Mouse (Mus musculus): ENCODE measurements around the gene Ninj2. TPM values are rescaled to one million over a fixed set of nuclear protein-coding genes. Genes with fewer than 3 reads are reported as not detected.

Ninj2 gene
- polyA plus RNA-seq, 1 experiment = not detected

- no peak for TF ChIP-seq CTCF (IDR thresholded peaks at IDR 0.05; ENCODE audit: control insufficient read depth, insufficient read depth, insufficient read length)
- no peak for TF ChIP-seq MYOG (IDR thresholded peaks at IDR 0.05; ENCODE audit: control insufficient read depth, extremely low read depth, insufficient read length)
- no peak for TF ChIP-seq MYOD1 (IDR thresholded peaks at IDR 0.05; ENCODE audit: control insufficient read depth, insufficient read length, low read depth)
- TF ChIP-seq MAX (IDR thresholded peaks at IDR 0.05) = no peak
- no peak for TF ChIP-seq FOSL1 (IDR thresholded peaks at IDR 0.05; ENCODE audit: insufficient read depth, low read length, poor library complexity, severe bottlenecking)
- TF ChIP-seq CEBPB (IDR thresholded peaks at IDR 0.05; ENCODE audit: low read depth) = no peak
- TF ChIP-seq USF1 (IDR thresholded peaks at IDR 0.05; ENCODE audit: low read depth) = no peak
- no peak overlapping the region for H3K4me3 ChIP-seq (ENCODE audit: insufficient read depth, poor library complexity, severe bottlenecking)
- H3K79me2 ChIP-seq (ENCODE audit: control insufficient read depth, insufficient read depth) = no peaks in the 10 kb centered on the region
- H3K27me3 ChIP-seq (ENCODE audit: control insufficient read depth, insufficient read depth, insufficient read length) = no peaks in the 10 kb centered on the region
- H3K79me3 ChIP-seq (ENCODE audit: low read depth) = no peaks in the 10 kb centered on the region
- no peak overlapping the region for H3ac ChIP-seq (ENCODE audit: control insufficient read depth, insufficient read length, low read depth)
- no peaks in the 10 kb centered on the region for H3K36me3 ChIP-seq (ENCODE audit: control insufficient read depth, insufficient read depth)
Measured at GRCm38 (mm10) chr6:120174028-120174601, 81.0 kb downstream of the Ninj2 start.

- H3K36me3 ChIP-seq (ENCODE audit: control insufficient read depth, insufficient read depth) = no peaks in the 10 kb centered on the region
- H3K79me3 ChIP-seq (ENCODE audit: low read depth) = no peaks in the 10 kb centered on the region
- no peaks in the 10 kb centered on the region for H3K27me3 ChIP-seq (ENCODE audit: control insufficient read depth, insufficient read depth, insufficient read length)
- H3ac ChIP-seq (ENCODE audit: control insufficient read depth, insufficient read length, low read depth) = no peak overlapping the region
- H3K4me3 ChIP-seq (ENCODE audit: insufficient read depth, poor library complexity, severe bottlenecking) = no peak overlapping the region
- TF ChIP-seq MYOG (IDR thresholded peaks at IDR 0.05; ENCODE audit: control insufficient read depth, extremely low read depth, insufficient read length) (no peak), CTCF (IDR thresholded peaks at IDR 0.05; ENCODE audit: control insufficient read depth, insufficient read depth, insufficient read length) (no peak), USF1 (IDR thresholded peaks at IDR 0.05; ENCODE audit: low read depth) (no peak), CEBPB (IDR thresholded peaks at IDR 0.05; ENCODE audit: low read depth) (no peak), MYOD1 (IDR thresholded peaks at IDR 0.05; ENCODE audit: control insufficient read depth, insufficient read length, low read depth) (no peak), FOSL1 (IDR thresholded peaks at IDR 0.05; ENCODE audit: insufficient read depth, low read length, poor library complexity, severe bottlenecking) (no peak), MAX (IDR thresholded peaks at IDR 0.05) (no peak)
- H3K79me2 ChIP-seq (ENCODE audit: control insufficient read depth, insufficient read depth) = no peaks in the 10 kb centered on the region
Measured at GRCm38 (mm10) chr6:120174602-120175115, 81.5 kb downstream of the Ninj2 start.

GRCm38 (mm10) chr6:120175650-120176049 lies 82.5 kb downstream of the Ninj2 start:
- no peaks in the 10 kb centered on the region for H3K36me3 ChIP-seq (ENCODE audit: control insufficient read depth, insufficient read depth)
- H3ac ChIP-seq (ENCODE audit: control insufficient read depth, insufficient read length, low read depth) = no peak overlapping the region
- H3K4me3 ChIP-seq (ENCODE audit: insufficient read depth, poor library complexity, severe bottlenecking) = no peak overlapping the region
- H3K79me3 ChIP-seq (ENCODE audit: low read depth) = no peaks in the 10 kb centered on the region
- no peak for TF ChIP-seq USF1 (IDR thresholded peaks at IDR 0.05; ENCODE audit: low read depth)
- no peak for TF ChIP-seq MYOD1 (IDR thresholded peaks at IDR 0.05; ENCODE audit: control insufficient read depth, insufficient read length, low read depth)
- TF ChIP-seq MYOG (IDR thresholded peaks at IDR 0.05; ENCODE audit: control insufficient read depth, extremely low read depth, insufficient read length) = no peak
- no peak for TF ChIP-seq CEBPB (IDR thresholded peaks at IDR 0.05; ENCODE audit: low read depth)
- TF ChIP-seq CTCF (IDR thresholded peaks at IDR 0.05; ENCODE audit: control insufficient read depth, insufficient read depth, insufficient read length) = no peak
- TF ChIP-seq MAX (IDR thresholded peaks at IDR 0.05) = no peak
- TF ChIP-seq FOSL1 (IDR thresholded peaks at IDR 0.05; ENCODE audit: insufficient read depth, low read length, poor library complexity, severe bottlenecking) = no peak
- no peaks in the 10 kb centered on the region for H3K27me3 ChIP-seq (ENCODE audit: control insufficient read depth, insufficient read depth, insufficient read length)
- H3K79me2 ChIP-seq (ENCODE audit: control insufficient read depth, insufficient read depth) = no peaks in the 10 kb centered on the region

- H3K36me3 ChIP-seq (ENCODE audit: control insufficient read depth, insufficient read depth) = no peaks in the 10 kb centered on the region
Measured at GRCm38 (mm10) chr6:120179044-120179755, 86.0 kb downstream of the Ninj2 start.

GRCm38 (mm10) chr6:120179756-120180206 lies 86.6 kb downstream of the Ninj2 start:
- TF ChIP-seq FOSL1 (IDR thresholded peaks at IDR 0.05; ENCODE audit: insufficient read depth, low read length, poor library complexity, severe bottlenecking) (no peak), USF1 (IDR thresholded peaks at IDR 0.05; ENCODE audit: low read depth) (no peak)

More at GRCm38 (mm10) chr6:120179044-120179755, 86.0 kb downstream of the Ninj2 start:
- Histone ChIP-seq H3K4me3 (ENCODE audit: insufficient read depth, poor library complexity, severe bottlenecking) (no peak overlapping the region), H3K79me3 (ENCODE audit: low read depth) (no peaks in the 10 kb centered on the region), H3K27me3 (ENCODE audit: control insufficient read depth, insufficient read depth, insufficient read length) (no peaks in the 10 kb centered on the region), H3K79me2 (ENCODE audit: control insufficient read depth, insufficient read depth) (no peaks in the 10 kb centered on the region), H3ac (ENCODE audit: control insufficient read depth, insufficient read length, low read depth) (no peak overlapping the region)
- TF ChIP-seq USF1 (IDR thresholded peaks at IDR 0.05; ENCODE audit: low read depth) (no peak), MYOD1 (IDR thresholded peaks at IDR 0.05; ENCODE audit: control insufficient read depth, insufficient read length, low read depth) (no peak), FOSL1 (IDR thresholded peaks at IDR 0.05; ENCODE audit: insufficient read depth, low read length, poor library complexity, severe bottlenecking) (no peak)

More at GRCm38 (mm10) chr6:120179756-120180206, 86.6 kb downstream of the Ninj2 start:
- Histone ChIP-seq H3K27me3 (ENCODE audit: control insufficient read depth, insufficient read depth, insufficient read length) (no peaks in the 10 kb centered on the region), H3K36me3 (ENCODE audit: control insufficient read depth, insufficient read depth) (no peaks in the 10 kb centered on the region), H3ac (ENCODE audit: control insufficient read depth, insufficient read length, low read depth) (no peak overlapping the region), H3K79me3 (ENCODE audit: low read depth) (no peaks in the 10 kb centered on the region), H3K79me2 (ENCODE audit: control insufficient read depth, insufficient read depth) (no peaks in the 10 kb centered on the region), H3K4me3 (ENCODE audit: insufficient read depth, poor library complexity, severe bottlenecking) (no peak overlapping the region)
